Mouse (Mus musculus) adrenal gland, postnatal 4 days (tissue): Measurements from ENCODE around the gene Gm20388. TPM values are rescaled to one million over a fixed set of nuclear protein-coding genes. Genes with fewer than 3 reads are reported as not detected.
A peak's percentile ranks its signal among the peaks of the same experiment; 100 is the strongest.

Source experiments
- DNase-seq, 2 experiments: peaks; one replicate each; pipeline ENCODE4 v3.0.0; 2021 to 2022; ENCODE audit warnings: low spot score in 2 of 2, mixed read lengths in 2 of 2
- total RNA-seq, 2 experiments: library from RNA; stranded (reverse); gene quantifications; 2 replicates each; pipeline ENCODE4 v1.2.3; 2021

Gm20388 gene
- total RNA-seq, 2 experiments from 2014 or later, result 8.8 TPM; not detected in 1

DNA sequence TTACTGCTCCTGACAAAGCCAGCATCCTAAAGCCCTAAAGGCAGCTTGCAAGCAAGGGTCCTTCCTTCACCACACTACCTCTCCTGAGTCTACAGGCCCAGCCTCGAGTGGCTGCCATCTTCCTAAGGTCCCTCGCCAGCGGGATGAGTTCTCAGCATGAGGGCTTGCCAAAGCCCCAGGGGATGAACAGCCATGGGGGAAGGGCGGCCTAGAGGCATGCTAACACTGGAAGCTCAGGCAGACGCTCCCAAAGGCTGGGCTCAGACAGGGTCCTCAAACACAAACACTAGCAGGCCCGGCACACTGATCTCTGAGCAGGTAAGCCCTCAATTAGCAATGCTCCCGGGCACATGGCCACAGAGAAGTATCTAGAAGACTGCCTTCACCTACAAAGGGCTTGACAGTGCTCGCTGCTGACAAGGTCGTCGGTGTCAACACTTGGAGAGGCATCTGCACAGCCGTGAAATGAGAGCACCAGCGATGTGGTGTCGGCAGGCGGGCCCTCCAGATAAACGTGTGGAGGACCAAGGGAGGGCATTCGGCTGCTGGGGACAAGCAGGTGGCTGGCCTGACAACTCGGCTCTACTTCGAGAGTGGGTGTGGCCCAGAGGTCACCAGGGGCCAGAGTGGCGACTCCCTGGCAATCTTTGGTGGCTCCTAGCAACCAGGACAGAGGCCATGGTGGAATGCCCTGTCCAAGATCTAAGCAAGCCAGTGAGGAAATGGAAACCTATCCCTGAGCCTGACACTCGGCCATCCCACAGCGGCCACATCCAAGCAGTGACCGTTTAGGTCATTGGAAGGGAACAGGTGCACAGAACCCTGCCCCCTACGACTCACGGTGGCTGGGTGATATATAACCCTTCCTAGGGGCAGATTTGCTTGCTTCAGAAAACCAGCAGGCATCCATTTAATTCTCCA is 1640.7 kb downstream of the Gm20388 start:
- no peak for DNase-seq

- DNase-seq, result no peak
These were observed 1641.9 kb downstream of the Gm20388 start for GRCm38 (mm10) chr8:121552506-121552905.

DNA sequence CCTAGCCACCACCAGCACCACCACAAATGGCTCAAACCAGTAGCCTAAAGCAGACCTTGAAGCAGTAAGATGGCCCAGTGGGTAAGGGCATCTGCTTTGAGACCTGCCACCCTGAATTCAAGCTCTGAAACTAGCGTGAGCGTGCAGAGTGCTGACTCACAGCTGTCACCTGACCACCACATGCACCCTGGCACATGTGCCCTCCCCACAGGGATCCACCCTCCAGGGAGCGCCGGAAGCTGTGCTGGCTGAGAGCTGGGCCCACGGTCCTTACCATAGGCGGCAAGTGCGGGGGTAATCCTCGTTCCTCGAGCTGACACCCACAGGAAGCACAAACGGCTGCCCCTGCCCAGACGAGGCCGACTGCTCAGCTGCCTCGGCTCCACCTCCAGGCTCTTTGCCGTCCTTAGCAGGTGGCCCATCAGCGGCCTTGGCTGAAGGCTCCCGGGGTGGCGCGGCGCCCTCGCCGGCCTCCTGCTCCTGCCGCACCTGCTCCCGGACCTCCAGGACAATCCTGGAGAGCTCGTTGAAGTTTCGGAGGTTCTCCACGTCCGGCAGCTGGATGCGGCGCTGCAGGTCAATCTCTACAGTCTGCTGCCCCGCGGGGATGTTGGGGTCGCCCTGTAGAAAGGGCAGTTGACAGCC is 1643.3 kb downstream of the Gm20388 start:
- DNase-seq, result no peak

GRCm38 (mm10) chr8:121557746-121558145 is 1647.1 kb downstream of the Gm20388 start:
- DNase-seq, result no peak

- DNase-seq, result no peak
These were observed 1647.9 kb downstream of the Gm20388 start for GRCm38 (mm10) chr8:121558538-121558937.

DNA sequence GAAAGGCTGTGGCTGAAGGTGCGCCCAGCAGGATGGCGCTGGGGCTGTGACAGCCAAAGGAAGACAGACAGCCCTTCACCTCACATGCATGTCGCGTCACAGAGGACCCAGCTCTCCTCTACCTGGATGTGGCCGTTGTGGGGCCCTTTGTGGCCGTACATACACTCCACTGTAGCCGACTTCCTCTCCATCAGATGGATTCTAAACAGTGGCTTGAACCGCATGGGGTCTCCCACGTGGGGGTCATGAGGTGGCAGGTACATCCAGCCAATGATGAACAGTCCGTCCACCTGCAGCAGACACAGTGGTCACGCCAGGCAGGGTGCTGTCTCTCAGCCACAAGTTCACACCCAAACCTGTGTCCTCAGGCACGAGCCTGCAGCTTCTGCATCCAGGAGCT is 1649.2 kb downstream of the Gm20388 start:
- no peak for DNase-seq

DNA sequence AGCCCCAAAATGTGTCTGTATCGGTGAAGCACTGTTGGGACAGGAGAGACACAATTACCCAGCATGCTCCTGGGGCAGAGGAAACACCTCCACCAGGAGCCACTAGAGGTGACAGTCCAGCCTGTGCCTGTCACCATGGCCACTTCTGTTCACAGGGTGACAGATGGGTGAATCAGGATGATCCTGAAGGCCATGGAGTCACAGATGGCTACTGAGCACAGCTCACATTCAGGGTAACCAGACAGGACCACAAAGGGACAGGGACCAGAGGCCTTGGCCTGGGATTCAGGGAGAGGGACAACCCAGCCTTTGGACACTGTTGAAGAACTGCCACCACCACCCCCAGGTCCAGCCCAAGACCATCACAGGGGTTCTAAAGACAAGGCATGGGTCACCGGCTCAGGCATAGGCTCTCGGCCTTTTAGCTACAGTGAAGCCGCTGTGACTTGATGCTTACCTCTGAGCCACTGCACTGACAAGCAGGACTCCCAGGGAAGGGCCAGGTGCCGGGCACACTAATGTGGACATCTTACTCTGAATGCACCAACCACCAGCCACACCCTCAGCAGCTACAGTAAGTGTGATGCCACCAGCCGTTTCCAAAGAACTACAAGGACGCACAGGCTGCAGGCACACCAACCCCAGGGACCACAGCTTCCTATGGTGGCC is 1649.9 kb downstream of the Gm20388 start:
- no peak for DNase-seq

DNA sequence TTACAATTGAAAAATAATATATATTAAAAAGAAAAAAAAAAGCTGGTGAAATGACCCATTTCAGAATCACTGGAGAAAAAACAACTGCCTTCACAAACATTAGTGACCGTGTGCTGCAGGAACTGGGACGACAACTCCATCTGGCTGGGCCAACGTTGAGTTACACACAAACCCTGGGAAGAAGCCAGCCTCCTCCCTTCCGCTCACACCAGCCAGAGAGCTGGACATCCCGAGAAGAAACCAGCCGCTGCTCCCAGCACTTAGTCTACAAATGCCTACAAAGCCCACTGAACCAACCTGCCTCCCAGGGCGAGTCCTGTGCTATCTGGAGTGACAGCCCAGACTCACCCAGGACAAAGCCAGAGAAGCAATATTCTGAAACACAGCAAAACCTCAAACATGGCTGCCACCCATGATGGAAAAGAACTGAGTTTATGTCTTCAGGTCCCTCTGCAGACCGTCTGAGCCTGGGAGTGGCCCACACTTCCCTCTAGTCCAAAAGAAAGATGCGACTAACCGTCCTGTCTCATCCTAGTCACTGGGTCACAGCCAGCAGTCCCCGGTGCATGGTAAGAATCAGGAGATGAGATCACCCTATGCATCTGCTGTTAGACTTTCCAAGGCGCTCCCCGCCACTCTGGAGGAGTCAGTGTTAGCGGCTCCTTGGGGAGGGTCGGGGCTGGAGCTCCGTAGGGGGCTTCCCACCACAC is 1651.2 kb downstream of the Gm20388 start:
- DNase-seq, result no peak

DNA sequence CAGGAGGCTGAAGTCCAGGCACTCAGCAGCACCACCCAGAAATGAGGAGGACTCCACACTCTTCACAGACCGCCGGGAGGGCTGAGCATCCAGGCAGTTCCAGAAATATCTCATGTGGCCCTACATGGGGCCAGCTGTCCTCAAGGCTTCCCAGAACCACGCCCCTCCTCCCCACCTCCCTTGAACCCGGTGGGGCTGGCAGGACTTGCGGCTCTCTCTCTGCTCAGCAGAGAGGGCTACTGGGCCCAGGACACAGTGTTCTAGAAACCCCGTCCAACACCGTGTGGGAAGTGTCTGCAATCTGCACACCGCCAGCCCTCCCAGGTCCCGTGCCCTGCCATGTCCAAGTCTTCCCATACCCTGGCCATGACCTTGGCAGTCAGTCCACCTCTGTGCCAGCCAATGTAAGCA is 1652.3 kb downstream of the Gm20388 start:
- no peak for DNase-seq

GRCm38 (mm10) chr8:121563701-121564100 is 1653.1 kb downstream of the Gm20388 start:
- no peak for DNase-seq

DNA sequence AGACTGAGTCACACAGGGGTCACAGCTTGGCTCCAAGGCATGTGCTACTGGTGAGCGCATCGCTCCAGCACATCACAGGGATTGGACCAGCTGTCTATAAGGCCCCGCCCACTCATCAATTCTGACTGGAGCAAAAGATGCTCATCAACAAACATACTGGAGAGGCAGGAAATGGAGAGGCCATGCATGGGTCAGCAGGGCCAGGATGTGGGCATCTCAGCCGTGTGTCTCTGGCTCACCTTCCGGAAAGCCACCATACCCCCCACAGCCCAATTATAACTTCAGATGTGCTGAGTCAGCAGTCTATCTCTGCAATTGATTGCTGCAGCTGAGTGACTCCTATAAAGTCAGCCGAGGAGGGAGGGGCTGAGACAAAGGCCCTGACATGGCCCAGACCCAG is 1657.7 kb downstream of the Gm20388 start:
- no peak for DNase-seq

DNA sequence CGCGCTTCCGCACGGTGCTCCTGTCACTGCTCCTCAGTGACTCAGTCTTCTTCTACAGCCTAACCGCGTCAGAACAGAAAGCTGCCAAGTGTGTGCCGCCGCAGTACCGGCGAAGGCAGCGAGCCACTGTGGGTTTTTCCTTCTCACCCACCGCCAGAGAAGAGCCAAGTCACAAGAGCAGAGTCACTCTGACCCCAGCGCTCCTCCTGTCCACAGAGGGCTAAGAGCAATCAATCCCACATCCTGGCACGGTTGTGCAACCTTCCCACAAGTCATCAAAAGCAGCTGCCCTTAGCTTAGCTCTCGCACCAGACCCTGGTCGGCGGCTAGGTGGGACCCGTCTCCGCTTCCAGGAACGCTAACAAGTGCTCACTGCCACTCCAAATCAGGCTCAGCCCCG is 1659.7 kb downstream of the Gm20388 start:
- DNase-seq, result no peak

DNA sequence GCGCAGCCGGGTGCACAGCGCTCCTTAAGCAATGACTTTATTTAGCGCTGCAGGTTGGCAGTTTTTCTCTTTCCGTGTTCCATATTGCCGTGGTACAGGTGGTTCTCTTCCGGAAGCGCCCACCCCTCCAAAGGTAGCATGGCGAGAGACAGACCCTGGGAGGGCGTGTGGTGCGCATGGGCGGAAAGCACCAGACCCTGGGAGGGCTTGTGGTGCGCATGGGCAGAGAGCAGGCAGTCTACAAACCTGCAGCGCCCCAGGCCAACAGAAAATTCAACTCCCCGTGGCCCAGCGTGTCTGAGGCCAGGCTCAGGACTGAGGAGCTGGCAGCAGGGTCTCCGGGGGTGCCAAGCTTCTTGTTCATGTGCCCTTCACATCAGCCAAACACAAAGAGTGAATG is 1660.2 kb downstream of the Gm20388 start:
- DNase-seq, result no peak

- DNase-seq, result no peak
These were observed 1661.5 kb downstream of the Gm20388 start for GRCm38 (mm10) chr8:121572121-121572520.

- peak in 1 of 2 experiments; percentile 55 for DNase-seq
These were observed 1662.6 kb downstream of the Gm20388 start for GRCm38 (mm10) chr8:121573275-121573674.

GRCm38 (mm10) chr8:121575661-121576060 is 1665.0 kb downstream of the Gm20388 start:
- DNase-seq, result no peak

- no peak for DNase-seq
These were observed 1667.4 kb downstream of the Gm20388 start for GRCm38 (mm10) chr8:121577751-121578675.

DNA sequence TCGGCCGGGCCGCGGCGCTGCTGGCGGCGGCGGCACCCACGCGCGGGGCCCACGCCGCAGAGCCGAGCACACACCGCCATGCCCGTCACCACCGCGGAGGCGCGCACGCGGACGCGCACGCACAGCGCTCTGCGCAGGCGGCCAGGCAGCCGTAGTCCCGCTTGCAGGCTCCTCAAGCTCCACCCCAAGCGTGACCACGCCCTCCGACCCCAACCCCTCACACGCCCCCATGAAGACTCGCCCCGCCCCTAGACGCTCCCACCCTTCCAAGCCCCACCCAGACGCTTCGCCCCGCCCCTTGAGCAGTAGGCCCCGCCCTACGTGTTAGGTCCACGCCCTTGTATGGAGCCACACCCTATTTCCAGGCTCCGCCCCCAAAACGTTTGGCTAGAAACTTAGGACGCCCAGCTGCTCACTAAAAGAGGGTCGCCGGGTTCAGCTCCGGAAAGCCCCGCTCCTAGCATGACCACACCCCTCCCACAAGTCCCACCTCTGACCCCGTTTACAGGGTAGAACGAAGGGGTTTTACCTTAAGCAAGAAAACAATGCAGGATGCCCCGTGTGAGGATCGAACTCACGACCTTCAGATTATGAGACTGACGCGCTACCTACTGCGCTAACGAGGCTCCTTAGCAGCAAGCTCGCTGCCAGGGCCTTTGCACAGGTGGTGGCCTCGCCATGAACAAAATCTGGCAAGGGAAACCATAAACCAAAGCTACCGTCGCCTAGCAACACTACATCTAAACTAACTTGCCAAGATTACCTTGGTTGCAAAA is 1668.2 kb downstream of the Gm20388 start, which contains the start of gene Fbxo31:
Gene Fbxo31 (minus strand): TSS at position 131 of the 776 bp plus-strand sequence.
- peak; percentile 74 to 89 for DNase-seq

- DNase-seq, result no peak
These were observed 1669.8 kb downstream of the Gm20388 start for GRCm38 (mm10) chr8:121580465-121580864.
